Mouse (Mus musculus): ENCODE data around the gene Oprd1. TPM values are rescaled to one million over a fixed set of nuclear protein-coding genes. Genes with fewer than 3 reads are reported as not detected.

Oprd1 gene
- polyA plus RNA-seq, 1 experiment from 2014 or later = 1.5 TPM

DNA sequence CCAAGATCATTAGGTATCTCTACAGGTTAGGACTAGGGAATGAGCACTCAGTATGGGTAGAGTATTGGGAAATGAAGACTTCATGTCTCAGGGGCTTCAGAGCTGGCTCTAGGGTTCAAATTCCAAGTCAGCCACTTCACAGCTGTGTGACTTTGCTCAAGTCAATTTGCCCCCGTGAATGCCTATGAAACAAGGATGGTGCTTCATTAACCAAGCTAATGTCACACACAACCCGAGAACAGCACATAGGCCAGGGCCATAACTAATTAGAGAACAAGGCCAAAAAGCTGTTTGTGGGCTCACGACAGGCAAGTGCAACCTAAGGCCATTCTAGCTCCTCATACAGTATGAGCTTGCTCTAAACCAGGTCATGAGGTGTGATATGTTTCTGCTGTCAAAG lies 72.1 kb downstream of the Oprd1 start:
- peak overlapping the region; percentile 82; the same call in 1 of the 2 replicates for H3K9ac ChIP-seq
- peak overlapping the region; percentile 74; the same call in 1 of the 2 replicates for H3K4me3 ChIP-seq
- H3K4me2 ChIP-seq = peak overlapping the region; percentile 91
- peaks cover 66% of the 10 kb centered on the region for H3K4me1 ChIP-seq (replicated peaks)
- no peaks in the 10 kb centered on the region for H3K27me3 ChIP-seq (replicated peaks)
- peaks cover 7% of the 10 kb centered on the region for H3K36me3 ChIP-seq
- WGBS = 82% methylated on average over 3 of the region's 3 CpGs
- H3K27ac ChIP-seq (ENCODE audit: poor library complexity, severe bottlenecking) = no peak overlapping the region
- no peak for ATAC-seq (ENCODE audit: insufficient number of reproducible peaks, low FRiP score)
- H3K9me3 ChIP-seq (replicated peaks) = no peaks in the 10 kb centered on the region

GRCm38 (mm10) chr4:132071674-132072073 lies 72.6 kb downstream of the Oprd1 start:
- WGBS = 93% methylated on average over 2 of the region's 2 CpGs
- H3K4me1 ChIP-seq (replicated peaks) = peaks cover 66% of the 10 kb centered on the region
- no peaks in the 10 kb centered on the region for H3K27me3 ChIP-seq (replicated peaks)
- H3K9me3 ChIP-seq (replicated peaks) = no peaks in the 10 kb centered on the region
- peaks cover 7% of the 10 kb centered on the region for H3K36me3 ChIP-seq
- H3K4me2 ChIP-seq = peak overlapping the region; percentile 91
- H3K9ac ChIP-seq = no peak overlapping the region
- ATAC-seq (ENCODE audit: insufficient number of reproducible peaks, low FRiP score) = no peak
- peak overlapping the region; percentile 5; the same call in 1 of the 2 replicates for H3K4me3 ChIP-seq
- no peak overlapping the region for H3K27ac ChIP-seq (ENCODE audit: poor library complexity, severe bottlenecking)

GRCm38 (mm10) chr4:132067938-132068235 lies 76.4 kb downstream of the Oprd1 start:
- H3K27ac ChIP-seq (ENCODE audit: poor library complexity, severe bottlenecking) = 0 out of 2 replicates have a peak overlapping the region, but pooled peaks have one; percentile 12
- H3K9ac ChIP-seq = no peak overlapping the region
- peaks cover 7% of the 10 kb centered on the region for H3K36me3 ChIP-seq
- H3K4me3 ChIP-seq = no peak overlapping the region
- 62% methylated on average over 2 of the region's 2 CpGs for WGBS
- no peak for ATAC-seq (ENCODE audit: insufficient number of reproducible peaks, low FRiP score)
- no peaks in the 10 kb centered on the region for H3K27me3 ChIP-seq (replicated peaks)
- peaks cover 71% of the 10 kb centered on the region for H3K4me1 ChIP-seq (replicated peaks)
- H3K4me2 ChIP-seq = peak overlapping the region; percentile 50
- no peaks in the 10 kb centered on the region for H3K9me3 ChIP-seq (replicated peaks)

DNA sequence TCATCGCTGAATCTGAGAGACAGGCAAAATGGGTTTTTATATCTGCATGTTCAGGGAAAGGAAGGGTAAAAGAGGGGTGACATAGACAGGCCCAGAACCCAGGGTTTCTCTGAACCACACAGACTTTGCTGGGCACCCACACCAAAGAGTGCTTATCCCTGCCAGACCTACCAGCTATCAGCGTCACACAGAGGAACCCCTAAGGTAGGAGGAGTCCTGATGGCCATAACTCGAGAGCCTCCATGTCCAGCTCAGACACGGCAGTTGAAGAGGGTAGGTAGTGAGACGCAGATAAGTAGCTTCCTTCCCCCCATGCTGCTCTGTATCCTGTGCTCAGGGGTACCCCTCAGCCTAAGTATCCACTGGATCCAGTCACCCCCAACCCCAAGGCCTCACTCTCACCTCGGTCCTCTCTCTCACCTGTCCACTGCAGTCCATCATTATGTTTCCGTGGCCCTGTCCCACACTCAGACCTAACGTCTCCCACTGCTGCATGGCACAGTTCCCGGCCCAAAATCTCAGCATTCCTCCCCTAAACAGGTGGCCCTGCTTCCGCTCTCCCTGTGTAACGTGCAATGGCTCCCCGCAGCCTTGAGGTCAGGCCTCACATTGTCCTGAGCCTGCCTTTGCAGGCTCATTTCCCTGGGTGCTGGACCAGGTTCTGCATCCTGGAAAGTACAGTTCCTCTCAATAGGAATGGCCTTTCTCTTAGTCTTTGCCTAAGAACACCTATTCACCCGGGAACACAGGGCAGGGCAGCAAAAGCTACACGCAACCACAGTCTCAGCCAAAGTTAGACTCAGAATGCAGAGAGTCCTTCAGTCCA lies 77.0 kb downstream of the Oprd1 start:
- H3K9ac ChIP-seq = no peak overlapping the region
- no peaks in the 10 kb centered on the region for H3K9me3 ChIP-seq (replicated peaks)
- peaks cover 7% of the 10 kb centered on the region for H3K36me3 ChIP-seq
- no peaks in the 10 kb centered on the region for H3K27me3 ChIP-seq (replicated peaks)
- peak overlapping the region; percentile 50 for H3K4me2 ChIP-seq
- 0 out of 2 replicates have a peak overlapping the region, but pooled peaks have one; percentile 34 for H3K27ac ChIP-seq (ENCODE audit: poor library complexity, severe bottlenecking)
- WGBS = 79% methylated on average over 14 of the region's 14 CpGs
- ATAC-seq (ENCODE audit: insufficient number of reproducible peaks, low FRiP score) = peak; percentile 63
- peaks cover 72% of the 10 kb centered on the region for H3K4me1 ChIP-seq (replicated peaks)
- H3K4me3 ChIP-seq = no peak overlapping the region

DNA sequence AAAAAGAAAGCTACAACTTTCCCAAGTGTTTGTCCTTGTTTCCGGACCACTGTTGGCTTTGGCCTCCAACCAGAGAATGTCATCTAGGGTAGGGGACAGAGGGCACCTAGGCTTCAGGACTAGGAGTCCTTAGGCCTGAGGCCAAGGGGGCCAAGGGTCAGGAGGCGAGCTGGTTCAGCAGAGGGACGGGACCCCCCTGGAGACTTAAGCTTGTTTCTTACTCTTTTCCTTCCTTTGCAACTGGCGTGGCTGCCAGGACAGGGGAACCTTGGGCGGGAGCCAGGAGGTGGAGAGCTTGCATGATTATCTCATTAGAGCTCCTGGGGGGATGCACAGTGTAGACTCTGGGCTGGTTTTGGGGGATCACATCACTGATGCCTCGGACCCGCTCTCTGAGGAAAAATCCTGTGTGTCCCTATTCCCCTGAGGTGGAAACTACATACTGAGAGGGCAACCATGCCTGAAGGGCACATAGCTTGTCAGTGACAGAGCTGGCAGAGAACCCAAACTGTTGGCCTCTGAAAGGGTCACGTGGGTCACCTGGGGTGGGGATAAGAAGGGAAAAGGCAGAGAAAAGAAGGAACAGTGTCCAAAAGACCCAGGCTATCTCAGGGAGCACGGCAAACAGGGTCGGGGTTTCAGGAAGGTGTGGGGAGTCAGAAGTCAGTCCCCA lies 78.0 kb downstream of the Oprd1 start:
- H3K9me3 ChIP-seq (replicated peaks) = no peaks in the 10 kb centered on the region
- peak overlapping the region; percentile 50 for H3K4me2 ChIP-seq
- H3K27me3 ChIP-seq (replicated peaks) = no peaks in the 10 kb centered on the region
- peak; percentile 44 for ATAC-seq (ENCODE audit: insufficient number of reproducible peaks, low FRiP score)
- peak overlapping the region; percentile 46 for H3K27ac ChIP-seq (ENCODE audit: poor library complexity, severe bottlenecking)
- WGBS = 45% methylated on average over 10 of the region's 10 CpGs
- no peak overlapping the region for H3K4me3 ChIP-seq
- peaks cover 7% of the 10 kb centered on the region for H3K36me3 ChIP-seq
- peaks cover 75% of the 10 kb centered on the region for H3K4me1 ChIP-seq (replicated peaks)
- H3K9ac ChIP-seq = peak overlapping the region; percentile 55

DNA sequence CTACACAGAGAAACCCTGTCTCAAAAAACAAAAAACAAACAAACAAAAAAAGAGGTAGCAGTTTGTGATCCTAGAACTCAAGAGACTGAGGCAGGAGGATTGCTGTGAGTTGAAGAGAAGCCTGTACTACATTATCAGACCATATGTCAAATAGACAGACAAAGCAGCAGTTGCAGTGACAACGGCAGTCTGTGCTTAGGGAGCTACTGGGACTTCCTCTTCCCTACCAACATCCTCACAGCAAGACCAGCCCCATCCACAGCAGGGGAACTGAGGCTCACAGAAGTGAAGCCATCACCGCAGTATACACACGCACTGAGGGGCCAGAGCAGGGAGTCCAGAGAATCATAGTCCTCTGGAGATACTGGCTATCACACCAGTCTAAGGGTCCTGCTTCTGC lies 78.7 kb downstream of the Oprd1 start:
- WGBS = 47% methylated on average over 3 of the region's 3 CpGs
- ATAC-seq (ENCODE audit: insufficient number of reproducible peaks, low FRiP score) = peak; percentile 26; the same call in 1 of the 2 replicates
- Histone ChIP-seq H3K27ac (ENCODE audit: poor library complexity, severe bottlenecking) (peak overlapping the region; percentile 46; the same call in 1 of the 2 replicates), H3K27me3 (replicated peaks) (no peaks in the 10 kb centered on the region), H3K4me3 (0 out of 2 replicates have a peak overlapping the region, but pooled peaks have one; percentile 6), H3K36me3 (peaks cover 5% of the 10 kb centered on the region), H3K4me1 (replicated peaks) (peaks cover 72% of the 10 kb centered on the region), H3K9ac (no peak overlapping the region), H3K9me3 (replicated peaks) (no peaks in the 10 kb centered on the region), H3K4me2 (peak overlapping the region; percentile 50)

- peaks cover 79% of the 10 kb centered on the region for H3K4me1 ChIP-seq (replicated peaks)
- no peak overlapping the region for H3K4me3 ChIP-seq
- H3K27me3 ChIP-seq (replicated peaks) = no peaks in the 10 kb centered on the region
- peak overlapping the region; percentile 24; the same call in 1 of the 2 replicates for H3K4me2 ChIP-seq
- H3K36me3 ChIP-seq = no peaks in the 10 kb centered on the region
- H3K9me3 ChIP-seq (replicated peaks) = no peaks in the 10 kb centered on the region
- no peak for ATAC-seq (ENCODE audit: insufficient number of reproducible peaks, low FRiP score)
- WGBS = 83% methylated on average over 5 of the region's 5 CpGs
- H3K9ac ChIP-seq = no peak overlapping the region
- H3K27ac ChIP-seq (ENCODE audit: poor library complexity, severe bottlenecking) = no peak overlapping the region
Measured at GRCm38 (mm10) chr4:132064550-132064949, 79.7 kb downstream of the Oprd1 start.

DNA sequence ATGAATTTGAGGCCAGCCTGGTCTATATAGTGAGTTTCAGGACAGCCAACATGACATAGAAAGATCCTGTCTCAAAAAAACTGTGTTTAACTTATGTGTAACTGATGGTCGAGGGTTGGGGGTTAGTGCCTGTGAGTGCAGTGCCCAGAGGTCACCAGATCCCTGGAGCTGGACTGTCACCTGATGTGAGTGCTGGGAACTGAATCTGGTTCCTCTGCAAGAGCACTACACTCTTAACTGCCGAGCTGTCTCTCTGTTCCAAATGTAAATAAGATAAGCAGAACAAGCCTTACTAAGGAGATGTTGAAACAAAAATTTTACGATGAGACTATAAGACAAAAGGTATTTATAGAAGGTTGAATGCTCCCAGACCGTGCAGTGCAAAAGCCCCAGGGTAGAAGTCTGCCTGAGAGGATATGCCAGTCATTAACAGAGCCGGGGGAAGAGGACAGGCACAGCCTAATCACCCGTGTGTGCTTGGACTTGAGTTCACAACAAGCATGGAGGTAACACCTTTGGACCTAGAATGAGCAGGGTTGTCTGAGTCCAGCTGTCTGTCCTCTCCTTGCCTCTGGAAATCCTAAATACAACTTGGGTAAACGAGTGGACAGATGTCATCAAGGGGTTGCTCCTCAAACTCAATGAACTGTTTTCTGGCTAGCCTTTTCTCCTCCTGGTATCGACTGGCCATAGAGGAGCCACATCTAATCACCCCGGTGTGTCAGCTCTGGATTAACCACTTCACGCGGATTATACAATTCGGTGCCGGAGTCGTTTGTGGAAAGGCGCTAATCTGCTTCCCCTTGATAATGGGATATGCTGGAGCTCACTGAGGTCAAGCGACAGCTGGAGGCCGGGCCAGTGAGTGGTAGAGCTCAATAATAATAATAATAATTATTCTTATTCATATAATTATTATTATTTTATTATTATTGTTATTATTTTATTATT lies 81.1 kb downstream of the Oprd1 start:
- Histone ChIP-seq H3K4me3 (no peak overlapping the region), H3K27ac (ENCODE audit: poor library complexity, severe bottlenecking) (0 out of 2 replicates have a peak overlapping the region, but pooled peaks have one; percentile 21), H3K4me2 (peak overlapping the region; percentile 12; the same call in 1 of the 2 replicates), H3K9me3 (replicated peaks) (no peaks in the 10 kb centered on the region), H3K27me3 (replicated peaks) (no peaks in the 10 kb centered on the region), H3K4me1 (replicated peaks) (peaks cover 85% of the 10 kb centered on the region), H3K9ac (no peak overlapping the region), H3K36me3 (no peaks in the 10 kb centered on the region)
- 58% methylated on average over 17 of the region's 17 CpGs for WGBS
- no peak for ATAC-seq (ENCODE audit: insufficient number of reproducible peaks, low FRiP score)

- ATAC-seq (ENCODE audit: insufficient number of reproducible peaks, low FRiP score) = no peak
- no peak overlapping the region for H3K4me2 ChIP-seq
- H3K4me1 ChIP-seq (replicated peaks) = peaks cover 86% of the 10 kb centered on the region
- no peaks in the 10 kb centered on the region for H3K36me3 ChIP-seq
- H3K4me3 ChIP-seq = no peak overlapping the region
- no peak overlapping the region for H3K27ac ChIP-seq (ENCODE audit: poor library complexity, severe bottlenecking)
- 71% methylated on average over 8 of the region's 8 CpGs for WGBS
- H3K9me3 ChIP-seq (replicated peaks) = no peaks in the 10 kb centered on the region
- H3K9ac ChIP-seq = no peak overlapping the region
- H3K27me3 ChIP-seq (replicated peaks) = no peaks in the 10 kb centered on the region
Measured at GRCm38 (mm10) chr4:132062289-132062688, 82.0 kb downstream of the Oprd1 start.

Measured in heart, embryonic 12.5 days (tissue).